Mouse (Mus musculus): ENCODE results near the gene Adam33. TPM values are rescaled to one million over a fixed set of nuclear protein-coding genes. Genes with fewer than 3 reads are reported as not detected.
A peak's percentile ranks its signal among the peaks of the same experiment; 100 is the strongest.

Gene Adam33
- polyA plus RNA-seq, 1 experiment from 2014 or later: 1.0 TPM

GRCm38 (mm10) chr2:131084206-131084605, 20.6 kb upstream of the Adam33 start:
- 85% methylated on average over 4 of the region's 4 CpGs for WGBS
- DNase-seq (ENCODE audit: low spot score): no peak
- Histone ChIP-seq H3K27ac (replicated peaks) (no peak overlapping the region), H3K9me3 (no peaks in the 10 kb centered on the region), H3K36me3 (replicated peaks) (no peaks in the 10 kb centered on the region), H3K4me1 (peaks cover 12% of the 10 kb centered on the region), H3K4me3 (no peak overlapping the region), H3K27me3 (replicated peaks; ENCODE audit: low read depth, poor library complexity, severe bottlenecking) (peaks cover 3% of the 10 kb centered on the region; the same call in 1 of the 2 replicates)

DNA sequence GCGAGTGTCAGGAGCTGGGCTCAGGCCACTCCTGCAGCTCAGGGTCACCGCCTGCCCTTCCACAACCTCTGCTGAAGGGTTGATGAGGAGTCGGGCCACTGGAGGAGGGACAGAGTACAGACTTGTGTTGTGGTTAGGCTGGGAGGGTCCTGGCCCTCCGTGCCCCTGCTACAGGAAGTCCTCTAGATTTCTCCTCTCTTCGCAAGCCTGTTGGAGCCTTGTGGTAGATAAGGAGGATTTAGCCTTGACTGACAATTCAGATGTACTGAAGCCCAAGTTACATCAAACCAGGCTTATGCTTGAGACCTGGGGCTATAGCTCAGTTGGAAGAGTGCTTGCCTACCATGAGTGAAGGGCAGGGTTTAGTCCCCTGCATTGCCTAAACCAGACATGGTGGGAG, 16.9 kb upstream of the Adam33 start:
- no peak overlapping the region for H3K27ac ChIP-seq (replicated peaks)

DNA sequence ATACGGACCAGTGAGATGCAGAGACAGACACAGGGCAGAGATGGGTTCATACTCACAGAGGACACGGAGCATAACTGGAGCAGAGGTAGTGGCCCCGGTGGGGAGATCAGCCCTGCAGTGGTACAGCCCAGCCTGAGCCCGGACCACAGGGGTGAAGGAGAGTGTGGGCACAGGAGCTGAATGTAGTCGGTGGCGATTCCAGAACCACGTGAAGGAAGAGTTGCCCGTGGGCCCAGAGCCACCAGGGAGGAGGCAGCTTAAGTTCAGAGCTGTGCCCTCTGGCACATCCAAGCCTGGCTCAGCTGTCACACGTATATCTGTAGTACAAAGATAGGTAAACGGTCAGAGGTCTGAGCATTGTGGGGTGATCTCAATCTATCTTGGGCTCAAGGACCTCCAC, 8.9 kb upstream of the Adam33 start:
- H3K27me3 ChIP-seq (replicated peaks; ENCODE audit: low read depth, poor library complexity, severe bottlenecking): peaks cover 7% of the 10 kb centered on the region
- H3K9me3 ChIP-seq: no peaks in the 10 kb centered on the region
- H3K4me3 ChIP-seq: no peak overlapping the region
- no peak for DNase-seq (ENCODE audit: low spot score)
- no peak overlapping the region for H3K27ac ChIP-seq (replicated peaks)
- no peaks in the 10 kb centered on the region for H3K4me1 ChIP-seq
- H3K36me3 ChIP-seq (replicated peaks): no peaks in the 10 kb centered on the region
- WGBS: 88% methylated on average over 10 of the region's 10 CpGs

More for the DNA sequence above, 16.9 kb upstream of the Adam33 start:
- Histone ChIP-seq H3K27me3 (replicated peaks; ENCODE audit: low read depth, poor library complexity, severe bottlenecking) (peaks cover 16% of the 10 kb centered on the region; the same call in 1 of the 2 replicates), H3K4me3 (no peak overlapping the region), H3K36me3 (replicated peaks) (no peaks in the 10 kb centered on the region), H3K4me1 (0 out of 2 replicates have a peak, but pooled peaks cover 5% of the 10 kb centered on the region), H3K9me3 (no peaks in the 10 kb centered on the region)
- no peak for DNase-seq (ENCODE audit: low spot score)
- WGBS: 80% methylated on average over 5 of the region's 5 CpGs

- Histone ChIP-seq H3K27me3 (replicated peaks; ENCODE audit: low read depth, poor library complexity, severe bottlenecking) (peaks cover 47% of the 10 kb centered on the region), H3K4me1 (peaks cover 13% of the 10 kb centered on the region), H3K4me3 (no peak overlapping the region), H3K27ac (replicated peaks) (no peak overlapping the region), H3K36me3 (replicated peaks) (no peaks in the 10 kb centered on the region), H3K9me3 (no peaks in the 10 kb centered on the region)
- WGBS: 82% methylated on average over 6 of the region's 6 CpGs
- DNase-seq (ENCODE audit: low spot score): no peak
These were observed 3.9 kb upstream of the Adam33 start for GRCm38 (mm10) chr2:131067481-131067880.

DNA sequence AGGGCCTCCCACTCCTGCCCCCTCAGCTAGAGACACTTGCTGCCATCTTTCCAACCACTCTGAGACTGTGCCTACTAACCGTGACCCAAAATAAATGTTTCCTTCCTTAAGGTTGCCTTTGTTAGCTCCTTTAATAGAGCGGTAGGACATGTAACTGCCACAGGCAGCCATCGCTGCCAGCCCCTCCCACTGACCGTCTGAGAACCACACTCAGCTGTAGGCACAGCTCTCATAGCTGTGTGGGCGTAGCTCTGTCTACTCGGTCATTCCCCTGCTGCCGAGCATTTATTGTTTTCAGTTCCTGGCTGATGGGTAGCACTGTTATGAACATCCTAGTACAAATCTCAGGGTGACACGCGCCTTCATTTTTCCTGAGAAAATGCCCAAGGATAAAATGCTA, 2.7 kb upstream of the Adam33 start:
- Histone ChIP-seq H3K9me3 (no peaks in the 10 kb centered on the region), H3K27me3 (replicated peaks; ENCODE audit: low read depth, poor library complexity, severe bottlenecking) (peaks cover 58% of the 10 kb centered on the region), H3K4me1 (peaks cover 17% of the 10 kb centered on the region), H3K36me3 (replicated peaks) (no peaks in the 10 kb centered on the region), H3K27ac (replicated peaks) (no peak overlapping the region), H3K4me3 (no peak overlapping the region)
- no peak for DNase-seq (ENCODE audit: low spot score)
- WGBS: 69% methylated on average over 9 of the region's 9 CpGs

- Histone ChIP-seq H3K4me1 (peaks cover 41% of the 10 kb centered on the region), H3K9me3 (no peaks in the 10 kb centered on the region), H3K36me3 (replicated peaks) (no peaks in the 10 kb centered on the region), H3K27ac (replicated peaks) (peak overlapping the region; percentile 75; the same call in 1 of the 2 replicates), H3K4me3 (no peak overlapping the region), H3K27me3 (replicated peaks; ENCODE audit: low read depth, poor library complexity, severe bottlenecking) (peaks cover 79% of the 10 kb centered on the region)
- DNase-seq (ENCODE audit: low spot score): no peak
- 70% methylated on average over 5 of the region's 5 CpGs for WGBS
These were observed 2.0 kb downstream of the Adam33 start for GRCm38 (mm10) chr2:131061607-131062006.

DNA sequence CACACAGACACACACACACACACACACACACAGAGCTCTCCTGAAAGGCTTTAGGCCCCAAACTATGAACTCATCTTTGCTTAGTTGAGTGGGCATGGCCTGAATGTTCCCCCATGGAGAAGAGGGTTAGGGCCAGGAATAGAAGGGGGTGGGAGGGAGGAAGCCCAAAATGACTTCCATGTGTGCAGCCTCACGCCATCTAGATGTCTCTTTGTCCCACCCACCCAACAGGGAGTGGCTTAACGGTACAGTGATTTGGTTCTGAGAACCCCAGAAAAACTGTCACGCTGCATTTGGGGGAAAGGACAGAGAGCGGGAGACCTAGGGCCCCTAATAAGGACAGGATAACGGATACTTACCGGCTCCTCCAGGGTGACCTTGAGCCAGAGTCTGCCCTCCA, 2.8 kb downstream of the Adam33 start:
- WGBS: 42% methylated on average over 6 of the region's 6 CpGs
- H3K9me3 ChIP-seq: no peaks in the 10 kb centered on the region
- peaks cover 79% of the 10 kb centered on the region for H3K27me3 ChIP-seq (replicated peaks; ENCODE audit: low read depth, poor library complexity, severe bottlenecking)
- H3K4me1 ChIP-seq: peaks cover 49% of the 10 kb centered on the region
- H3K27ac ChIP-seq (replicated peaks): peak overlapping the region; percentile 75
- no peaks in the 10 kb centered on the region for H3K36me3 ChIP-seq (replicated peaks)
- no peak overlapping the region for H3K4me3 ChIP-seq
- DNase-seq (ENCODE audit: low spot score): peak; percentile 62

GRCm38 (mm10) chr2:131059781-131060540, 3.7 kb downstream of the Adam33 start:
- peaks cover 79% of the 10 kb centered on the region for H3K27me3 ChIP-seq (replicated peaks; ENCODE audit: low read depth, poor library complexity, severe bottlenecking)
- no peak for DNase-seq (ENCODE audit: low spot score)
- H3K4me1 ChIP-seq: peaks cover 57% of the 10 kb centered on the region
- WGBS: 75% methylated on average over 9 of the region's 9 CpGs
- no peaks in the 10 kb centered on the region for H3K9me3 ChIP-seq
- no peak overlapping the region for H3K4me3 ChIP-seq
- H3K36me3 ChIP-seq (replicated peaks): no peaks in the 10 kb centered on the region
- peak overlapping the region; percentile 75 for H3K27ac ChIP-seq (replicated peaks)

- no peaks in the 10 kb centered on the region for H3K9me3 ChIP-seq
- 0 out of 2 replicates have a peak overlapping the region, but pooled peaks have one; percentile 75 for H3K27ac ChIP-seq (replicated peaks)
- H3K36me3 ChIP-seq (replicated peaks): no peaks in the 10 kb centered on the region
- DNase-seq (ENCODE audit: low spot score): no peak
- WGBS: 78% methylated on average over 1 of the region's 1 CpGs
- H3K27me3 ChIP-seq (replicated peaks; ENCODE audit: low read depth, poor library complexity, severe bottlenecking): peaks cover 79% of the 10 kb centered on the region
- no peak overlapping the region for H3K4me3 ChIP-seq
- H3K4me1 ChIP-seq: peaks cover 63% of the 10 kb centered on the region
These were observed 4.2 kb downstream of the Adam33 start for GRCm38 (mm10) chr2:131059377-131059776.

- H3K27ac ChIP-seq (replicated peaks): no peak overlapping the region
- WGBS: 91% methylated on average over 8 of the region's 8 CpGs
- H3K4me1 ChIP-seq: peaks cover 69% of the 10 kb centered on the region
- no peak for DNase-seq (ENCODE audit: low spot score)
- peaks cover 79% of the 10 kb centered on the region for H3K27me3 ChIP-seq (replicated peaks; ENCODE audit: low read depth, poor library complexity, severe bottlenecking)
- no peaks in the 10 kb centered on the region for H3K9me3 ChIP-seq
- no peaks in the 10 kb centered on the region for H3K36me3 ChIP-seq (replicated peaks)
- no peak overlapping the region for H3K4me3 ChIP-seq
These were observed 4.9 kb downstream of the Adam33 start for GRCm38 (mm10) chr2:131058672-131059071.

DNA sequence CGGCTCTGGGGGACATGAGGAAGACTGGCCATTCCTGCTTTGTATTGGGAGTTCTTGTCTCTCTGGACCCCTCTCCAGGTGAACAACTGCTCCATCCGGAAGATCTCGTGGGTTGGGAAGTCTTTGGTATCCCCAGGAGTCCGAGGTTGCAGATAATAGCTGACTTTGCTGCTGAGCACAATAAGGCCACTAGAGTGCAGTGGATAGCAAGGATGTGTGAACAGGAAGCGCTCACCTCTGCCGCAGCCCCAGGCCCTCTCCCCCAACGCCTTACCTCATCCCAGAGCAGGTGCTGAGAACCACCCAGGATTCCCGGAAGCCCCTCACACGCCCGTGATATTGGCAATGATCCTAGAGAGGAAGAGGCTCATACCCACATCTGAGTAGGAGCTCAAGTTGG, 7.4 kb downstream of the Adam33 start:
- Histone ChIP-seq H3K4me1 (peaks cover 55% of the 10 kb centered on the region), H3K36me3 (replicated peaks) (no peaks in the 10 kb centered on the region), H3K4me3 (peak overlapping the region; percentile 53), H3K9me3 (no peaks in the 10 kb centered on the region), H3K27me3 (replicated peaks; ENCODE audit: low read depth, poor library complexity, severe bottlenecking) (peaks cover 79% of the 10 kb centered on the region), H3K27ac (replicated peaks) (no peak overlapping the region)
- peak; percentile 70 for DNase-seq (ENCODE audit: low spot score)
- WGBS: 5% methylated on average over 10 of the region's 10 CpGs

DNA sequence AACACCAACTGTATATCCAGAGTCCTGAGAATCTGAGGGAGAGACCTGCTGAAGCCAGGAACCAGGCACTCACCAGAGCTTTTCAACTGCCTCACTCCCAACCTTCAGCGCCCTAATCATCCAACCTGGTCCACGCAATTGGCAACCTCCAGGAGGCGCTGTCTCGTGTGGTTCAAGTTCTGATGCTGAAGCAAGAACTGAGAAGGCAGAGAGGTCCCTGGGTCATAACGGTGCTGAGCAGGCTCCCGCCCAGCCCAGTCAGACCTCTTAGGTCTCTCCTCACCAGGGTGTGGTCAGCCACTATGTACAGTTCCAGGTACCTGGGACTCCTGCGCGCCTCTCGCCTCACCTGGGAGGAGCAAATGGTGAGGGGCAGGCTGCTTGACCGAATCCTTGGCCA, 8.0 kb downstream of the Adam33 start:
- DNase-seq (ENCODE audit: low spot score): peak; percentile 80
- WGBS: 3% methylated on average over 10 of the region's 10 CpGs
- Histone ChIP-seq H3K27me3 (replicated peaks; ENCODE audit: low read depth, poor library complexity, severe bottlenecking) (peaks cover 81% of the 10 kb centered on the region), H3K4me3 (peak overlapping the region; percentile 53), H3K9me3 (no peaks in the 10 kb centered on the region), H3K36me3 (replicated peaks) (no peaks in the 10 kb centered on the region), H3K27ac (replicated peaks) (no peak overlapping the region; the same call in 1 of the 2 replicates), H3K4me1 (peaks cover 50% of the 10 kb centered on the region)

GRCm38 (mm10) chr2:131054646-131055264, 8.9 kb downstream of the Adam33 start:
- H3K9me3 ChIP-seq: no peaks in the 10 kb centered on the region
- DNase-seq (ENCODE audit: low spot score): peak; percentile 38
- peaks cover 41% of the 10 kb centered on the region for H3K4me1 ChIP-seq
- peak overlapping the region; percentile 53 for H3K4me3 ChIP-seq
- H3K27ac ChIP-seq (replicated peaks): no peak overlapping the region
- peaks cover 88% of the 10 kb centered on the region for H3K27me3 ChIP-seq (replicated peaks; ENCODE audit: low read depth, poor library complexity, severe bottlenecking)
- WGBS: 1% methylated on average over 21 of the region's 21 CpGs
- no peaks in the 10 kb centered on the region for H3K36me3 ChIP-seq (replicated peaks)

Measured in embryonic facial prominence, embryonic 10.5 days (tissue).